Mouse (Mus musculus) lung, postnatal 0 days (tissue): ENCODE measurements around the gene Pip5k1b. TPM values are rescaled to one million over a fixed set of nuclear protein-coding genes. Genes with fewer than 3 reads are reported as not detected.

Experiments
- ATAC-seq: fragments of 200-750 bp; cut with Nextera tagmentation; 2 replicates; pipeline ENCODE4 v1.8.0; 2017; ENCODE audit warnings: moderate library complexity
- DNase-seq: peaks from one replicate; pipeline ENCODE4 v3.0.0-alpha.2; 2016; ENCODE audit warnings: low spot score
- H3K27ac ChIP-seq: fragments of 300-500 bp; sonication (generic); 2 replicates; pipeline ENCODE4 v1.5.1; 2014; ENCODE audit warnings: antibody characterized with exemption, mild to moderate bottlenecking, low read length, mixed read lengths
- H3K27me3 ChIP-seq: fragments of 300-500 bp; sonication (generic); replicated peaks from 2 replicates; pipeline ENCODE4 v1.6.1; 2014; ENCODE audit warnings: low read length, mixed read lengths; ENCODE audit not compliant: insufficient read depth
- H3K36me3 ChIP-seq: fragments of 300-500 bp; sonication (generic); 2 replicates; pipeline ENCODE4 v1.6.1; 2014; ENCODE audit warnings: low read length, mixed read lengths; ENCODE audit not compliant: insufficient read depth
- H3K4me1 ChIP-seq: fragments of 300-500 bp; sonication (generic); 2 replicates; pipeline ENCODE4 v1.6.1; 2014; ENCODE audit warnings: antibody characterized with exemption, low read depth, low read length, mixed read lengths; ENCODE audit not compliant: insufficient read depth
- H3K4me2 ChIP-seq: fragments of 300-500 bp; sonication (generic); replicated peaks from 2 replicates; pipeline ENCODE4 v1.6.1; 2014; ENCODE audit warnings: low read depth, mild to moderate bottlenecking, low read length, moderate library complexity, mixed read lengths
- H3K4me3 ChIP-seq: fragments of 300-500 bp; sonication (generic); 2 replicates; pipeline ENCODE4 v1.5.1; 2014; ENCODE audit warnings: low read depth, low read length
- H3K9ac ChIP-seq: fragments of 300-500 bp; sonication (generic); replicated peaks from 2 replicates; pipeline ENCODE4 v1.6.1; 2014; ENCODE audit warnings: low read depth, mild to moderate bottlenecking
- H3K9me3 ChIP-seq: fragments of 300-500 bp; sonication (generic); 2 replicates; pipeline ENCODE4 v1.6.1; 2016; ENCODE audit warnings: low read length, mixed read lengths
- CTCF ChIP-seq: IDR thresholded peaks from 2 replicates; pipeline ENCODE4 v1.5.1; 2016; ENCODE audit warnings: antibody characterized with exemption, mild to moderate bottlenecking
- EP300 ChIP-seq: IDR thresholded peaks from 2 replicates; pipeline ENCODE4 v1.6.1; 2016; ENCODE audit warnings: antibody characterized with exemption, mild to moderate bottlenecking, control low read depth
- WGBS: fragments of 180-500 bp; shearing (Covaris S2); extraction: QIAGEN DNeasy Blood & Tissue Kit; methylation state at CpG from one replicate; pipeline ENCODE4 v1.1.7; 2014; 5-methylcytosine and 5-hydroxymethylcytosine counted together
- polyA plus RNA-seq: library from polyadenylated mRNA; unstranded; fragments of >200 nt; fragmentation: Nextera tagmentation; extraction: Ambion mirVana; gene quantifications from 2 replicates; pipeline ENCODE4 v1.2.1, GENCODE M21; 2015

The Pip5k1b gene
- polyA plus RNA-seq, 1 experiment from 2014 or later = 14.5 TPM

- no peaks in the 10 kb centered on the region for H3K27me3 ChIP-seq
- H3K4me1 ChIP-seq = peaks cover 3% of the 10 kb centered on the region; the same call in 1 of the 2 replicates
- H3K9ac ChIP-seq = no peak overlapping the region
- H3K27ac ChIP-seq = no peak overlapping the region
- no peaks in the 10 kb centered on the region for H3K9me3 ChIP-seq
- WGBS = 95% methylated on average over 9 of the region's 9 CpGs
- no peak for ATAC-seq
- no peak for DNase-seq
- TF ChIP-seq EP300 (no peak), CTCF (no peak)
- H3K4me2 ChIP-seq = no peak overlapping the region
- no peaks in the 10 kb centered on the region for H3K36me3 ChIP-seq
- H3K4me3 ChIP-seq = no peak overlapping the region
Observed at GRCm38 (mm10) chr19:24548337-24548736, 7.3 kb downstream of the Pip5k1b start.

DNA sequence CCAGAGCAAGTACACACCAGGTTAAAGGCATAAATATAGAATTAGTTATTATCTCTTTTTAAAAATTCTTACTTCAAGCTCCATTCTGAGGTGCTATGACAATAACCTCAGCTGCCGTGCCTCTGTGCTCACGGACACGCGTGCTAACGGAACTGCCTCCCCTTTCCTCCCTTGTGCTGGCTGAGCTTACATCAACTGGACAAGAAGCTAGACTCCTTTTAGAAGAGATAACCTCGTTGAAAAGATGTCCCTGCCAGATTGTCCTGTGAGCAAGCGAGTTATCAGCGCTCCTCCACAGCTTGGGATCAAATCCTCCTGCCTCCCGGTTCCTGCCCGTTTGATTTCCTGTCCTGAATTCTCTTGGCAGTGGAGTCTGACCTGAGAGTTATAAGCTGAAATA is 9.5 kb downstream of the Pip5k1b start:
- no peak overlapping the region for H3K9ac ChIP-seq
- H3K4me1 ChIP-seq = peaks cover 3% of the 10 kb centered on the region; the same call in 1 of the 2 replicates
- no peak overlapping the region for H3K27ac ChIP-seq
- no peaks in the 10 kb centered on the region for H3K27me3 ChIP-seq
- TF ChIP-seq CTCF = no peak
- H3K36me3 ChIP-seq = no peaks in the 10 kb centered on the region
- WGBS = 78% methylated on average over 10 of the region's 10 CpGs
- H3K9me3 ChIP-seq = no peaks in the 10 kb centered on the region
- no peak overlapping the region for H3K4me3 ChIP-seq
- H3K4me2 ChIP-seq = no peak overlapping the region
- no peak for DNase-seq
- ATAC-seq = no peak

DNA sequence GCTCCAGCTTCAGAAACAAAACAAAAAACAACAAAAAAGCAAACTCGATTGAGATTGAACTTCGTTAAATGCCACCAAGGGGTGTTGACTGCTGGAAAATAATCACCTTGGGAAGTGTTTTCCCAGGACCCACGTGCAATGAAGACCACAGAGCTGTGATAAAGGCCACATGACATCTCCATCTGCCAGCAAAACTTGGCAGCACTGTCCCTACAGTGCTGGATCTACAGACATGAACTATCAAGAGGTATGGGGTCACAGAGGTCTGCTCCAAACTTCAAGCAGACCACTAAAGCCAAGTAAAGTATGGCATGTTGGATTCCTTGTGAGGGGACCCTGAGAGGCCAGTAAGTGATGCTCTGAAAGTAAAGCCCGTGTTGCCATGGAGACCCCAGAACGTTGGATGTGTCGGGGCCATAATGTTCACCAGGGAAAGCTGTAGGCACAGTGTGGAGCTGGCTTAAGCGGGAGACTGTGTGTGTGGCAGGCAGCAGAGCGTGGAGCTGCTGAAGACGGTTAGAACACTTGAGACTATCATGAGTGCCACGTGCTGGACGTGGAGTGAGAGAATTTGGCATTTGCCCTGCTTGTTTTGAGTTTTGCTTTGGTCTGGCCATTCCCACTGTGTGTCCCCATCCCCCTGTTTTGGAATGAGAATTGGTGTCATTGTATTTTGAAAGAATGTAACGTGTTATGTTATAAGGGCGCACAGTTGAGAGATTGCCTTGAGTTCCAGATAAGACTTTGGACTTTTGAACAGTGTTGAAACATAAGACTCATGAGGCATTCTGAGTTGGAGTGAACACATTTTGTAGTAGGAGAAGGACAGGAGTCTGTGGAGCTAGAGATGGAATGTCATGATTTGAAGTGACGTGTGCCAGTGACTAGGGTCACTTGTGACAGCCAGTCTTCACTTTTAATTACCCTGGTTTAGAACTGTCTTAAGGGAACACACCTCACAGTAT is 12.0 kb downstream of the Pip5k1b start:
- Histone ChIP-seq H3K4me3 (no peak overlapping the region), H3K9me3 (no peaks in the 10 kb centered on the region), H3K4me1 (peaks cover 3% of the 10 kb centered on the region; the same call in 1 of the 2 replicates), H3K27me3 (no peaks in the 10 kb centered on the region), H3K9ac (no peak overlapping the region), H3K4me2 (no peak overlapping the region), H3K27ac (peak overlapping the region; percentile 64), H3K36me3 (no peaks in the 10 kb centered on the region)
- ATAC-seq (peak; percentile 95), DNase-seq (peak; percentile 77)
- TF ChIP-seq CTCF (no peak), EP300 (peak; percentile 84)
- 63% methylated on average over 14 of the region's 14 CpGs for WGBS

DNA sequence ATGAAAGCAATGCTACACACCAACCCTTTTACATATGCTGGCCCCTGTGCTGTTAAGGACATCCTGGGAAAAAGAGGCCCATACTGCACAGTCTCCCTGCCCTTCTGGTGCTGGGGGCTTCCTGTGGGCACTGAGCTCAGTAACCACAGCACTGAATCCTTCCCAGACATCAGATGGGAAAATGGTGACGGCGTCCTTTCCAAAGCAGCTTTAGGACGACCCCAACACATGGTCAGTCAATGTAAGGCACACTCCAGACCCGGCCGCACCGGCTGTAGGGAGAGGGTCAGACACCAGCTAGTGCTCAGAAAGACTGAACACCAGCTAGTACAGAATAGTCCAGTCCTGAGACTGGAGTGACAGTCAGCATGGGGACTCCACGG is 13.4 kb downstream of the Pip5k1b start:
- Histone ChIP-seq H3K4me3 (no peak overlapping the region), H3K27ac (no peak overlapping the region), H3K9ac (no peak overlapping the region), H3K36me3 (no peaks in the 10 kb centered on the region), H3K4me1 (peaks cover 10% of the 10 kb centered on the region; the same call in 1 of the 2 replicates), H3K27me3 (no peaks in the 10 kb centered on the region), H3K9me3 (no peaks in the 10 kb centered on the region), H3K4me2 (no peak overlapping the region)
- ATAC-seq = no peak
- TF ChIP-seq EP300 (no peak), CTCF (no peak)
- WGBS = 91% methylated on average over 7 of the region's 7 CpGs
- DNase-seq = no peak

DNA sequence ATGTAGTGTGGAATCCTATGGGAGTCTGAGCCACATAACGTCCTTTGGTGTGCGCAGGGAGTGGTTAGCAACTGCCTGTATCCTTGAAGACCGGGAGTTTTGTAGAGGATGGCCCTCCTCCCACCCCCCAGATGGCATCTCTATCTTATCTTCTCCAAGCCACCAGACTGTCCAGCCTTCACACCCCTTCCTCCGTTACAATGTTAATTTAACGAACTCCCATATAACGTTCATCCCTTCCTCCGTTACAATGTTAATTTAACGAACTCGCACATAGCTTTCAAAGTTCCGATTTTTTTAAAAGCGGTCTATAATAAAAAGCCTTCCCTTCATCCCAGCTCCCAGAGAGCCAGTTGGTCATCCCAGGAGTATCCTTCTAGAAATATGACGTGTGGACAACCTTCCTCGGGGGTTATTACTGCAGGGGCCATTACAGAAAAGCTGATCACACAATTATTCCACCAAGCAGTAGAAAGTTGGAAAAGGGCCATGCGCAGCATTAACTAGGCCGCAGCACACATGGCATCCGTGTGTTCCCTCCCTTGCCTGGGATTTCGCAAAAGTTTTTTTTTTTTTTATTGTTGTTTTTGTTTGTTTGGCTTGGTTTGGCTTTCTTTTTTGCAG is 13.9 kb downstream of the Pip5k1b start:
- ATAC-seq = no peak
- Histone ChIP-seq H3K9ac (no peak overlapping the region), H3K27ac (no peak overlapping the region), H3K4me3 (no peak overlapping the region), H3K27me3 (no peaks in the 10 kb centered on the region), H3K36me3 (no peaks in the 10 kb centered on the region), H3K4me1 (peaks cover 10% of the 10 kb centered on the region; the same call in 1 of the 2 replicates), H3K9me3 (no peaks in the 10 kb centered on the region), H3K4me2 (no peak overlapping the region)
- TF ChIP-seq CTCF = no peak
- TF ChIP-seq EP300 = no peak
- no peak for DNase-seq
- 86% methylated on average over 17 of the region's 17 CpGs for WGBS

- H3K4me1 ChIP-seq = peaks cover 10% of the 10 kb centered on the region; the same call in 1 of the 2 replicates
- no peaks in the 10 kb centered on the region for H3K27me3 ChIP-seq
- WGBS = 83% methylated on average over 10 of the region's 10 CpGs
- H3K9ac ChIP-seq = no peak overlapping the region
- H3K27ac ChIP-seq = no peak overlapping the region
- no peak overlapping the region for H3K4me3 ChIP-seq
- TF ChIP-seq EP300 = no peak
- no peak for TF ChIP-seq CTCF
- H3K4me2 ChIP-seq = no peak overlapping the region
- DNase-seq (no peak), ATAC-seq (no peak)
- H3K36me3 ChIP-seq = no peaks in the 10 kb centered on the region
- no peaks in the 10 kb centered on the region for H3K9me3 ChIP-seq
Observed at GRCm38 (mm10) chr19:24540952-24541668, 14.6 kb downstream of the Pip5k1b start.
